Mouse (Mus musculus): ENCODE data around the gene Dpyd.

- no peak for TF ChIP-seq CTCF (IDR thresholded peaks at IDR 0.05; ENCODE audit: extremely low read depth, insufficient read depth, low read length)
- no peak for TF ChIP-seq POLR2A (IDR thresholded peaks at IDR 0.05; ENCODE audit: extremely low read depth, insufficient read depth, low read length)
Measured at GRCm38 (mm10) chr3:118899036-118899435, 337.1 kb downstream of the Dpyd start.
